Mouse (Mus musculus) heart, embryonic 14.5 days (tissue): ENCODE measurements at regions not wholly inside any gene's neighbourhood (a gene's known extent, or its start where the extent isn't known, plus 50 kb on each side); places are given as distances from the start of the nearest gene placed in this dataset.

Experiments
- ATAC-seq: fragments of 200-750 bp; cut with Nextera tagmentation; 2 replicates; pipeline ENCODE4 v1.8.0; 2017; ENCODE audit warnings: low read depth, moderate TSS enrichment; ENCODE audit not compliant: insufficient number of reproducible peaks, insufficient read depth, low FRiP score
- H3K27ac ChIP-seq, 2 experiments: fragments of 200-500 bp in 1 of 2; fragments of 300-500 bp in 1 of 2; sonication (generic) in 1 of 2; replicated peaks in 1 of 2; 2 replicates each; pipeline ENCODE4 v1.5.1; 2012 to 2014; ENCODE audit warnings: low read depth in 2 of 2, low read length in 2 of 2, control low read depth in 1 of 2, mild to moderate bottlenecking in 1 of 2, mixed read lengths in 1 of 2; ENCODE audit not compliant: control insufficient read depth in 1 of 2, insufficient read depth in 1 of 2
- H3K27me3 ChIP-seq: fragments of 300-500 bp; sonication (generic); 2 replicates; pipeline ENCODE4 v1.6.1; 2014; ENCODE audit warnings: mild to moderate bottlenecking, low read length, control low read depth; ENCODE audit not compliant: control insufficient read depth, insufficient read depth
- H3K36me3 ChIP-seq: fragments of 300-500 bp; sonication (generic); 2 replicates; pipeline ENCODE4 v1.6.1; 2014; ENCODE audit warnings: mild to moderate bottlenecking, control low read depth, low read length, mixed read lengths; ENCODE audit not compliant: control insufficient read depth, insufficient read depth
- H3K4me1 ChIP-seq, 2 experiments: fragments of 200-500 bp in 1 of 2; fragments of 300-500 bp in 1 of 2; sonication (generic) in 1 of 2; 2 replicates each; pipeline ENCODE4 v1.6.1; 2012 to 2014; ENCODE audit warnings: low read length in 2 of 2, control low read depth in 1 of 2, mixed read lengths in 1 of 2; ENCODE audit not compliant: control insufficient read depth in 2 of 2, insufficient read depth in 2 of 2
- H3K4me2 ChIP-seq: fragments of 300-500 bp; sonication (generic); 2 replicates; pipeline ENCODE4 v1.6.1; 2014; ENCODE audit warnings: mild to moderate bottlenecking, low read length
- H3K4me3 ChIP-seq, 2 experiments: fragments of 200-500 bp in 1 of 2; fragments of 300-500 bp in 1 of 2; sonication (generic) in 1 of 2; 2 replicates each; pipeline ENCODE4 v1.5.1; 2012 to 2014; ENCODE audit warnings: low read length in 2 of 2, mild to moderate bottlenecking in 2 of 2, control low read depth in 1 of 2, low read depth in 1 of 2, moderate library complexity in 1 of 2; ENCODE audit not compliant: control insufficient read depth in 1 of 2, insufficient read depth in 1 of 2
- H3K9ac ChIP-seq: fragments of 300-500 bp; sonication (generic); 2 replicates; pipeline ENCODE4 v1.6.1; 2014; ENCODE audit warnings: mild to moderate bottlenecking, low read length
- H3K9me3 ChIP-seq: fragments of 300-500 bp; sonication (generic); 2 replicates; pipeline ENCODE4 v1.6.1; 2016; ENCODE audit warnings: low read length, control low read depth; ENCODE audit not compliant: control insufficient read depth
- WGBS: fragments of 180-500 bp; shearing (Covaris S2); extraction: QIAGEN DNeasy Blood & Tissue Kit; methylation state at CpG from one replicate; pipeline ENCODE4 v1.1.7; 2014; 5-methylcytosine and 5-hydroxymethylcytosine counted together

- Histone ChIP-seq H3K27ac (no peak overlapping the region), H3K4me3 (no peak overlapping the region), H3K9ac (no peak overlapping the region), H3K9me3 (no peaks in the 10 kb centered on the region), H3K4me1 (peaks cover 6 to 14% of the 10 kb centered on the region in 2 experiments), H3K36me3 (no peaks in the 10 kb centered on the region), H3K27me3 (no peaks in the 10 kb centered on the region), H3K4me2 (no peak overlapping the region)
- no peak for ATAC-seq
- 86% methylated on average over 15 of the region's 15 CpGs for WGBS
Observed at GRCm38 (mm10) chr15:97125836-97126822, 70.4 kb upstream of the Slc38a4 start.

- Histone ChIP-seq H3K27me3 (no peaks in the 10 kb centered on the region), H3K4me2 (no peak overlapping the region), H3K27ac (peak overlapping the region; percentile 54 to 72), H3K4me3 (no peak overlapping the region), H3K9me3 (no peaks in the 10 kb centered on the region), H3K9ac (0 out of 2 replicates have a peak overlapping the region, but pooled peaks have one; percentile 0), H3K36me3 (no peaks in the 10 kb centered on the region), H3K4me1 (peaks cover 6 to 12% of the 10 kb centered on the region in 2 experiments)
- ATAC-seq, result peak; percentile 71
- 31% methylated on average over 6 of the region's 6 CpGs for WGBS
Observed at GRCm38 (mm10) chr15:97122263-97122662, 66.5 kb upstream of the Slc38a4 start.

GRCm38 (mm10) chr15:97112452-97113200, 56.9 kb upstream of the Slc38a4 start:
- peaks cover 0 to 12% of the 10 kb centered on the region in 2 experiments; a peak in 2 of 4 replicates for H3K4me1 ChIP-seq
- 85% methylated on average over 19 of the region's 19 CpGs for WGBS
- no peaks in the 10 kb centered on the region for H3K36me3 ChIP-seq
- no peaks in the 10 kb centered on the region for H3K27me3 ChIP-seq
- H3K4me3 ChIP-seq, result no peak overlapping the region
- no peak overlapping the region for H3K9ac ChIP-seq
- no peak overlapping the region for H3K27ac ChIP-seq
- H3K9me3 ChIP-seq, result no peaks in the 10 kb centered on the region
- no peak for ATAC-seq
- H3K4me2 ChIP-seq, result no peak overlapping the region

GRCm38 (mm10) chr15:97111320-97112192, 55.8 kb upstream of the Slc38a4 start:
- WGBS, result 62% methylated on average over 11 of the region's 11 CpGs
- H3K4me1 ChIP-seq, result peaks cover 0 to 12% of the 10 kb centered on the region in 2 experiments; a peak in 2 of 4 replicates
- H3K4me2 ChIP-seq, result no peak overlapping the region
- ATAC-seq, result no peak
- no peaks in the 10 kb centered on the region for H3K9me3 ChIP-seq
- H3K36me3 ChIP-seq, result no peaks in the 10 kb centered on the region
- H3K27ac ChIP-seq, result peak overlapping the region in 1 of 2 experiments; percentile 21; a peak in 1 of 4 replicates
- no peaks in the 10 kb centered on the region for H3K27me3 ChIP-seq
- H3K9ac ChIP-seq, result no peak overlapping the region
- no peak overlapping the region for H3K4me3 ChIP-seq

GRCm38 (mm10) chr15:97107779-97108178, 52.0 kb upstream of the Slc38a4 start:
- ATAC-seq, result no peak
- H3K36me3 ChIP-seq, result no peaks in the 10 kb centered on the region
- no peak overlapping the region for H3K4me3 ChIP-seq
- peaks cover 29 to 33% of the 10 kb centered on the region in 2 experiments for H3K4me1 ChIP-seq
- H3K27ac ChIP-seq, result no peak overlapping the region
- H3K9ac ChIP-seq, result no peak overlapping the region
- H3K27me3 ChIP-seq, result no peaks in the 10 kb centered on the region
- no peak overlapping the region for H3K4me2 ChIP-seq
- 32% methylated on average over 10 of the region's 10 CpGs for WGBS
- H3K9me3 ChIP-seq, result no peaks in the 10 kb centered on the region

GRCm38 (mm10) chr15:97106556-97106955, 50.8 kb upstream of the Slc38a4 start:
- WGBS, result 86% methylated on average over 6 of the region's 6 CpGs
- Histone ChIP-seq H3K9me3 (no peaks in the 10 kb centered on the region), H3K9ac (no peak overlapping the region), H3K4me1 (peaks cover 40 to 41% of the 10 kb centered on the region in 2 experiments), H3K4me3 (no peak overlapping the region), H3K36me3 (no peaks in the 10 kb centered on the region), H3K27ac (no peak overlapping the region; a peak in 1 of 4 replicates), H3K4me2 (no peak overlapping the region), H3K27me3 (no peaks in the 10 kb centered on the region)
- ATAC-seq, result no peak
